7 mouse cellular contexts compared by ENCODE assay signal in the genomic region with DNA sequence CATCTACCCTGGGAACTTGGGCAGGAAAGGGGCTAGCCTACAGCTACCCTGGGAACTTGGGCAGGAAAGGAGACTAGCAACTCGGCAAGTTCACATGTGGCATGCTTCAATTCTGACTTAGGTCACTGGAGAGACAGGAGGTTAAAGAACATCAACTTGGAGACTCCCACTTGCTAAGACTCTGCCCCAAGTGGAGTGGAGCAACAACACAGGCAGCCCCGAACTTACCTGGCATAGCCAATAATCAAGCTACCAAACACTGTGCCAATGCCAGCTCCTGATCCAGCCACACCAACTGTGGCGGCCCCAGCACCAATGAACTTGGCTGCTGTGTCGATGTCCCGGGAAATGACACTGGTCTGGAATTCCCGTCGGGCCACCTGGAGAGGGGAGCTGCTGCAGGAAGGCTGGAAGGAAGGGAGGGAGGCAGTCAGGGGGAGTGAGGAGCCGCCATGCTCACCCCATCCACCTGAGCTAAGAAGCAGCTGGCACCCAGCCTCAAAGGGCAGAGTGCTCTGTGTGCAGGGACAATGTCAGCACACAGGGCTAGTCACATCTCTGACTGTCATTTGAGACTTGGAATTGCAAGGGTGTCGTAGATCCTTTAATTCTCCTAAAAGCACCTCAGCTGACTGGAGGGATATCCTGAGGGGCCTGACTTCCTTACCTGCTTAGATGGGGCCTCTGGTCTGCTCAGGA. TPM values are rescaled to one million over a fixed set of nuclear protein-coding genes. Genes with fewer than 3 reads are reported as not detected.
DNase-seq lines count a peak whose midpoint lies in the region; ATAC-seq and TF ChIP-seq lines count a peak whose summit lies in the region.

No protein-coding gene starts in this region.

- H3K27me3 ChIP-seq in kidney, adult 2 months (replicated peaks; ENCODE audit: control insufficient read depth, insufficient read depth, low read length): no peaks in the 10 kb centered on the region
- no peaks in the 10 kb centered on the region for H3K27me3 ChIP-seq in embryonic facial prominence, embryonic 15.5 days
- H3K27me3 ChIP-seq in kidney, postnatal 0 days (ENCODE audit: insufficient read depth, low read length): no peaks in the 10 kb centered on the region
- no peaks in the 10 kb centered on the region for H3K27me3 ChIP-seq in neural tube, embryonic 15.5 days (replicated peaks)
- no peaks in the 10 kb centered on the region for H3K27me3 ChIP-seq in thymus, adult 2 months (ENCODE audit: control insufficient read depth, insufficient read depth, low read length)

- 30% methylated on average over 9 of the region's 9 CpGs for WGBS in kidney, adult 2 months
- 80% methylated on average over 9 of the region's 9 CpGs for WGBS in embryonic facial prominence, embryonic 15.5 days
- WGBS in kidney, postnatal 0 days: 56% methylated on average over 7 of the region's 9 CpGs
- 87% methylated on average over 9 of the region's 9 CpGs for WGBS in neural tube, embryonic 15.5 days
- WGBS in thymus, adult 2 months: 95% methylated on average over 9 of the region's 9 CpGs

- H3K4me3 ChIP-seq in kidney, adult 2 months (ENCODE audit: insufficient read depth, low read depth, low read length): peak overlapping the region; percentile 2; the same call in 1 of the 2 replicates
- peak overlapping the region; percentile 91 for H3K4me3 ChIP-seq in embryonic facial prominence, embryonic 15.5 days (replicated peaks)
- H3K4me3 ChIP-seq in kidney, postnatal 0 days (replicated peaks; ENCODE audit: low read depth, low read length): no peak overlapping the region
- peak overlapping the region; percentile 57 for H3K4me3 ChIP-seq in neural tube, embryonic 15.5 days (replicated peaks)
- H3K4me3 ChIP-seq in thymus, adult 2 months (ENCODE audit: control insufficient read depth, insufficient read depth, low read length): no peak overlapping the region

- H3K36me3 ChIP-seq in kidney, adult 2 months (ENCODE audit: control insufficient read depth, insufficient read depth, low read length): no peaks in the 10 kb centered on the region; the same call in 1 of the 2 replicates
- peaks cover 14% of the 10 kb centered on the region for H3K36me3 ChIP-seq in embryonic facial prominence, embryonic 15.5 days
- H3K36me3 ChIP-seq in kidney, postnatal 0 days (ENCODE audit: insufficient read depth, low read length): no peaks in the 10 kb centered on the region
- H3K36me3 ChIP-seq in neural tube, embryonic 15.5 days: peaks cover 20% of the 10 kb centered on the region; the same call in 1 of the 2 replicates
- peaks cover 4% of the 10 kb centered on the region; the same call in 1 of the 2 replicates for H3K36me3 ChIP-seq in thymus, adult 2 months (ENCODE audit: control insufficient read depth, insufficient read depth, low read length)

- H3K9ac ChIP-seq in embryonic facial prominence, embryonic 15.5 days: no peak overlapping the region
- no peak overlapping the region for H3K9ac ChIP-seq in kidney, postnatal 0 days (ENCODE audit: low read depth, low read length)
- H3K9ac ChIP-seq in neural tube, embryonic 15.5 days (replicated peaks): peak overlapping the region; percentile 69; the same call in 1 of the 2 replicates

- no peak for TF ChIP-seq POLR2A in kidney, adult 2 months (IDR thresholded peaks at IDR 0.05; ENCODE audit: low read depth, low read length)
- TF ChIP-seq POLR2A in thymus, adult 2 months (IDR thresholded peaks at IDR 0.05; ENCODE audit: control insufficient read depth, extremely low read depth, insufficient read depth, low read length, poor library complexity): no peak

- no peaks in the 10 kb centered on the region; the same call in 1 of the 2 replicates for H3K4me1 ChIP-seq in kidney, adult 2 months (ENCODE audit: control insufficient read depth, insufficient read depth, low read length)
- H3K4me1 ChIP-seq in embryonic facial prominence, embryonic 15.5 days: peaks cover 14% of the 10 kb centered on the region
- H3K4me1 ChIP-seq in kidney, postnatal 0 days (replicated peaks; ENCODE audit: insufficient read depth, low read length): no peaks in the 10 kb centered on the region; the same call in 1 of the 2 replicates
- H3K4me1 ChIP-seq in neural tube, embryonic 15.5 days: peaks cover 25% of the 10 kb centered on the region
- H3K4me1 ChIP-seq in thymus, adult 2 months (replicated peaks; ENCODE audit: control insufficient read depth, insufficient read depth, low read length): peaks cover 12% of the 10 kb centered on the region

- H3K9me3 ChIP-seq in embryonic facial prominence, embryonic 15.5 days (replicated peaks): no peaks in the 10 kb centered on the region
- H3K9me3 ChIP-seq in kidney, postnatal 0 days (replicated peaks; ENCODE audit: low read length): no peaks in the 10 kb centered on the region
- no peaks in the 10 kb centered on the region for H3K9me3 ChIP-seq in neural tube, embryonic 15.5 days (replicated peaks)

- no peak overlapping the region for H3K27ac ChIP-seq in kidney, adult 2 months (ENCODE audit: insufficient read depth, low read depth, low read length)
- H3K27ac ChIP-seq in embryonic facial prominence, embryonic 15.5 days (replicated peaks): no peak overlapping the region
- no peak overlapping the region for H3K27ac ChIP-seq in kidney, postnatal 0 days
- no peak overlapping the region for H3K27ac ChIP-seq in neural tube, embryonic 15.5 days (replicated peaks)
- H3K27ac ChIP-seq in thymus, adult 2 months (ENCODE audit: control insufficient read depth, insufficient read depth, low read length): no peak overlapping the region

- DNase-seq in kidney, adult 2 months: peak; percentile 51
- DNase-seq in kidney, postnatal 4 days: no peak
- DNase-seq in kidney, postnatal 0 days (ENCODE audit: low spot score): no peak
- no peak for DNase-seq in thymus, adult 2 months
- DNase-seq in gastrocnemius, postnatal 25 days: no peak

- TF ChIP-seq CTCF in kidney, adult 2 months (conservative IDR thresholded peaks at IDR 0.05; ENCODE audit: insufficient read depth, insufficient read length, low read depth, low read length): no peak
- no peak for TF ChIP-seq CTCF in kidney, postnatal 0 days (IDR thresholded peaks at IDR 0.05; ENCODE audit: low read depth)
- no peak for TF ChIP-seq CTCF in thymus, adult 2 months (IDR thresholded peaks at IDR 0.05; ENCODE audit: borderline replicate concordance, control insufficient read depth, extremely low read depth, insufficient read depth, low read length, poor library complexity)

- ATAC-seq in embryonic facial prominence, embryonic 15.5 days (ENCODE audit: insufficient number of reproducible peaks, low FRiP score, low TSS enrichment, low read depth): no peak
- ATAC-seq in kidney, postnatal 0 days (replicated peaks; ENCODE audit: low FRiP score, low read depth): no peak
- ATAC-seq in neural tube, embryonic 15.5 days (ENCODE audit: low FRiP score): no peak

- no peak overlapping the region for H3K4me2 ChIP-seq in embryonic facial prominence, embryonic 15.5 days (replicated peaks)
- peak overlapping the region; percentile 76 for H3K4me2 ChIP-seq in kidney, postnatal 0 days (ENCODE audit: low read length)
- peak overlapping the region; percentile 74 for H3K4me2 ChIP-seq in neural tube, embryonic 15.5 days

RNA-seq across cellular contexts. Expression of gene Atp5g1, which starts 2.0 kb away (rescaled TPM):
- 1,915 and 2,050 TPM in 2 replicates for polyA plus RNA-seq in kidney, adult 2 months (2012; rRNA removed)
- polyA plus RNA-seq in embryonic facial prominence, embryonic 15.5 days (2015; fragmentation: Nextera tagmentation; extraction: Ambion mirVana): 530 and 547 TPM in 2 replicates
- polyA plus RNA-seq in kidney, postnatal 0 days (2015; fragmentation: Nextera tagmentation; extraction: Ambion mirVana): 1,356 and 1,385 TPM in 2 replicates
- 863 and 912 TPM in 2 replicates for polyA plus RNA-seq in neural tube, embryonic 15.5 days (2015; fragmentation: Nextera tagmentation; extraction: Ambion mirVana)
- polyA plus RNA-seq in thymus, adult 2 months (2012; rRNA removed): 330 and 650 TPM in 2 replicates
- total RNA-seq in gastrocnemius, postnatal 25 days (2021): 1,000 to 10,000 TPM; 1,455 to 1,686 TPM

RNA-seq across cellular contexts. Expression of gene Ube2z, which starts 8.3 kb away (rescaled TPM):
- 36.0 and 38.8 TPM in 2 replicates for polyA plus RNA-seq in kidney, adult 2 months (2012; rRNA removed)
- polyA plus RNA-seq in embryonic facial prominence, embryonic 15.5 days (2015; fragmentation: Nextera tagmentation; extraction: Ambion mirVana): 46.3 and 47.1 TPM in 2 replicates
- polyA plus RNA-seq in kidney, postnatal 0 days (2015; fragmentation: Nextera tagmentation; extraction: Ambion mirVana): 31.7 and 33.2 TPM in 2 replicates
- 34.3 and 37.9 TPM in 2 replicates for polyA plus RNA-seq in neural tube, embryonic 15.5 days (2015; fragmentation: Nextera tagmentation; extraction: Ambion mirVana)
- polyA plus RNA-seq in thymus, adult 2 months (2012; rRNA removed): 43.3 and 47.9 TPM in 2 replicates
- total RNA-seq in gastrocnemius, postnatal 25 days (2021): 10 to 100 TPM; 15.0 to 15.6 TPM

RNA-seq across cellular contexts. Expression of gene Calcoco2, which starts 38.3 kb away (rescaled TPM):
- polyA plus RNA-seq in kidney, adult 2 months (2012; rRNA removed): not detected in 2 replicates
- 1.1 and 1.6 TPM in 2 replicates for polyA plus RNA-seq in embryonic facial prominence, embryonic 15.5 days (2015; fragmentation: Nextera tagmentation; extraction: Ambion mirVana)
- polyA plus RNA-seq in kidney, postnatal 0 days (2015; fragmentation: Nextera tagmentation; extraction: Ambion mirVana): not detected in 2 replicates
- polyA plus RNA-seq in neural tube, embryonic 15.5 days (2015; fragmentation: Nextera tagmentation; extraction: Ambion mirVana): not detected in 2 replicates
- not detected in 2 replicates for polyA plus RNA-seq in thymus, adult 2 months (2012; rRNA removed)
- not detected for total RNA-seq in gastrocnemius, postnatal 25 days (2021)

RNA-seq across cellular contexts. Expression of gene Snf8, which starts 38.8 kb away (rescaled TPM):
- 35.5 and 45.9 TPM in 2 replicates for polyA plus RNA-seq in kidney, adult 2 months (2012; rRNA removed)
- polyA plus RNA-seq in embryonic facial prominence, embryonic 15.5 days (2015; fragmentation: Nextera tagmentation; extraction: Ambion mirVana): 100 and 103 TPM in 2 replicates
- 85.8 and 90.6 TPM in 2 replicates for polyA plus RNA-seq in kidney, postnatal 0 days (2015; fragmentation: Nextera tagmentation; extraction: Ambion mirVana)
- 125 and 137 TPM in 2 replicates for polyA plus RNA-seq in neural tube, embryonic 15.5 days (2015; fragmentation: Nextera tagmentation; extraction: Ambion mirVana)
- 28.7 and 30.3 TPM in 2 replicates for polyA plus RNA-seq in thymus, adult 2 months (2012; rRNA removed)
- 10 to 100 TPM; 31.1 to 31.8 TPM for total RNA-seq in gastrocnemius, postnatal 25 days (2021)

RNA-seq across cellular contexts. Expression of gene Gip, which starts 49.1 kb away (rescaled TPM):
- not detected in 2 replicates for polyA plus RNA-seq in kidney, adult 2 months (2012; rRNA removed)
- not detected in 2 replicates for polyA plus RNA-seq in embryonic facial prominence, embryonic 15.5 days (2015; fragmentation: Nextera tagmentation; extraction: Ambion mirVana)
- not detected in 2 replicates for polyA plus RNA-seq in kidney, postnatal 0 days (2015; fragmentation: Nextera tagmentation; extraction: Ambion mirVana)
- not detected in 2 replicates for polyA plus RNA-seq in neural tube, embryonic 15.5 days (2015; fragmentation: Nextera tagmentation; extraction: Ambion mirVana)
- polyA plus RNA-seq in thymus, adult 2 months (2012; rRNA removed): 0.26 and 0.86 TPM in 2 replicates
- total RNA-seq in gastrocnemius, postnatal 25 days (2021): not detected

Comparison
In these comparisons a context has a peak if more than half of its experiments do, and no peak if none do; other contexts are left out.
1. H3K4me3 ChIP-seq: peak in kidney, adult 2 months (single experiment), embryonic facial prominence, embryonic 15.5 days (single experiment) and neural tube, embryonic 15.5 days (single experiment); none in kidney, postnatal 0 days (single experiment) and thymus, adult 2 months (single experiment).